Mouse (Mus musculus) kidney, adult 8-10 months (tissue): Measurements from ENCODE around the gene C2cd3.

Experiments used
- DNase-seq, 2 experiments: peaks; one replicate each; pipeline ENCODE4 v3.0.0; 2022

The C2cd3 gene

GRCm38 (mm10) chr7:100371495-100372451, at the start of gene C2cd3, which contains the start of gene Ppme1:
TSS of gene C2cd3 (plus strand) at chr7:100372233.
TSS of gene Ppme1 (minus strand) at chr7:100372307.
- peak; percentile 99 to 100 for DNase-seq

- no peak for DNase-seq
These were observed 48.3 kb upstream of the C2cd3 start for GRCm38 (mm10) chr7:100323721-100324120.

GRCm38 (mm10) chr7:100325482-100325881, 46.6 kb upstream of the C2cd3 start:
- DNase-seq, result peak in 1 of 2 experiments; percentile 26

- DNase-seq, result no peak
These were observed 44.5 kb upstream of the C2cd3 start for GRCm38 (mm10) chr7:100327514-100327913.

GRCm38 (mm10) chr7:100328636-100329035, 43.4 kb upstream of the C2cd3 start:
- no peak for DNase-seq

GRCm38 (mm10) chr7:100331269-100331668, 40.8 kb upstream of the C2cd3 start:
- no peak for DNase-seq

- DNase-seq, result no peak
These were observed 36.1 kb upstream of the C2cd3 start for GRCm38 (mm10) chr7:100335921-100336320.

- DNase-seq, result peak; percentile 9 to 15
These were observed 17.0 kb upstream of the C2cd3 start for GRCm38 (mm10) chr7:100354984-100355383.

GRCm38 (mm10) chr7:100356324-100356723, 15.7 kb upstream of the C2cd3 start:
- DNase-seq, result no peak

- DNase-seq, result no peak
These were observed 15.3 kb upstream of the C2cd3 start for GRCm38 (mm10) chr7:100356768-100357167.

GRCm38 (mm10) chr7:100357856-100358255, 14.2 kb upstream of the C2cd3 start:
- DNase-seq, result no peak

GRCm38 (mm10) chr7:100363162-100363561, 8.9 kb upstream of the C2cd3 start:
- DNase-seq, result no peak

GRCm38 (mm10) chr7:100364888-100365287, 7.1 kb upstream of the C2cd3 start:
- no peak for DNase-seq

- no peak for DNase-seq
These were observed 483 bp downstream of the C2cd3 start for GRCm38 (mm10) chr7:100372452-100372980.

- no peak for DNase-seq
These were observed 6.2 kb downstream of the C2cd3 start for GRCm38 (mm10) chr7:100378257-100378656.

- peak in 1 of 2 experiments; percentile 28 for DNase-seq
These were observed 9.1 kb downstream of the C2cd3 start for GRCm38 (mm10) chr7:100381161-100381560.

- DNase-seq, result no peak
These were observed 11.2 kb downstream of the C2cd3 start for GRCm38 (mm10) chr7:100383207-100383606.

GRCm38 (mm10) chr7:100388174-100388573, 16.1 kb downstream of the C2cd3 start:
- no peak for DNase-seq

- DNase-seq, result no peak
These were observed 18.1 kb downstream of the C2cd3 start for GRCm38 (mm10) chr7:100390166-100390565.

GRCm38 (mm10) chr7:100392265-100392664, 20.2 kb downstream of the C2cd3 start:
- DNase-seq, result no peak

- DNase-seq, result peak in 1 of 2 experiments; percentile 10
These were observed 27.3 kb downstream of the C2cd3 start for GRCm38 (mm10) chr7:100399231-100399913.

GRCm38 (mm10) chr7:100400899-100401539, 29.0 kb downstream of the C2cd3 start:
- DNase-seq, result peak; percentile 4 to 9

- DNase-seq, result no peak
These were observed 30.7 kb downstream of the C2cd3 start for GRCm38 (mm10) chr7:100402715-100403114.
